Mouse (Mus musculus) telencephalon, adult 2 months (tissue): ENCODE measurements at regions not wholly inside any gene's neighbourhood (a gene's known extent, or its start where the extent isn't known, plus 50 kb on each side); places are given as distances from the start of the nearest gene placed in this dataset.

Experiments
- DNase-seq: peaks from one replicate; pipeline ENCODE4 v3.0.0-alpha.2; 2011; ENCODE audit warnings: low read depth, low spot score

DNA sequence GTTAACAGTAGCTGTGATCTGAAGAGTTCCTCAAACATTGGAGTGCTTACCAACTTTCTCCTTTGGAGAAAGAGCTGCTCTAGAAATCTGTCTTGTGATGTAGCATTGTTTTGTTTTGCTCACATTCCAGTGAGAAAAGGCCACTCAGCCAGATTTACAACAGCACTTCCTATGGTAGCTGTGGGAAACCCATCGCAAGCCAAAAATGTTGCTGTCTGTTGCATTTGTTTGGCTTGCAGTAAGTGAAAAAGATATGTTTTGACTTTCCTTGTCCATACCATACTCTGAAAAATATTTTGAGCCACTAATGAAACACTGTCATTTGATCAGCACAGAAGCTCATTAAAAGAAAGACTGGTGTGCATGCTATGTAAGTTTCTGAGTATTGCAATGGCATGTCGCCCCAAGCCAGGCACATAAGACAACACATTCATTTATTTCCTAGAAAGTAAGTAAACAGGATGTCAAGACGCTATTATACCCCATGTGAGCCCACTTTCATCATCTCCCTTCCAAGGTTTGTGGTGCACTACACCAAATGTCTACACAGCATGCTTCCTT is 66.2 kb downstream of the Car2 start:
- DNase-seq, result no peak

DNA sequence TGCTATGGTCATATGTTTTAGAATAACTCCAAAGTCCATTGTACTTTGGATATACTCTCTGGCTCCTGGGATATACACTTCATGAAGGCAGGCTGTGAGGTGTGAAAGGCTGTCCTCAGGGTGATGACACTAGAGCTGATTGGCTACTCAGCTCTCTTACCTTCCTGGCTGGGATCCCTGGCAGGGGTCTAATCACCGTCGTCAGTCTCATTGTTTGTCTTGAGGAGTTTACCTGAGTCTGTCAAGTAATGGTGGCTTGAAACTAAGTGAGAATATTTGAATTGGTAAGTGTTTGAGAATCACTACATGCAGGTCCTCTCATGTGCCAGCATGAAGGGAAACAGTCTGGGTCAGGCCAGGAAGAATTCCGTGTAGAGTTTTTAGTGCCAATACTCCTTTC is 66.9 kb downstream of the Car2 start:
- DNase-seq, result no peak

DNA sequence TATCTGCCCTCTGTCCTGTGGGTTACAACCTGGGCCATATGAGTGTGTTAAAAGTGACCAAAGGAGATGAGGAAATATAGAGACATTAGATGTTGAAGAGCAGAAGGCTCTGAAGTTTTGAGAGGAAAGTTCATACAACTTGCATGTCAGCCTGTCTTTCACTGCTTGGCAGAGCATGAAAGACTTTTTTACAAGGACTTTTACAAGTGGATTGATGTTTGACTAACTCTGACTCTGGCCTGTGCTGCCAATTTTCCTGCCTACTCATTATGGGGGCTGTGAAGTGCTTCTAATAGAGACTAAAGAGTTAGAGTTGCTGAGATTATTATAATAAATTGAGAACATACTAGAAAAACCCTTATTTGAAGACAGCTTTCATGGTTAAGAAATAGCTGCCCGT is 71.4 kb downstream of the Car2 start:
- no peak for DNase-seq

DNA sequence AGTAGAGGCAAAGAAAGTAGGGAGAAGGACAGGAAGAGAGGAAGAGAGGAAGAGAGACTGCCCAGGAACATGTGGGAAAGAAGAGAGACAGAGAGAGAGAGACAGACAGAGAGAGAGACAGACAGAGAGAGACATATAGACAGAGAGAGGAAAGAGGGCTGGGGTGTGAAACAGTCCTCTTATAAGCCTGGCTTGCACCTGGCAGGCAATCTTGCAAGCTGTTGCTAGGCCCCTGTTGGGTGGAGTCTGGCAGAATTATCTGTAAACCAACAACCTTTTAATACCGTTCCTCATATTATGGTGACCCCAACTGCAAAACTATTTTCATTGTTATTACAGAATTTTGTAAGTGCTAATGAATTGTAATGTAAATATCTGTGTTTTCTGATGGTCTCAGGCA is 72.2 kb downstream of the Car2 start:
- no peak for DNase-seq

DNA sequence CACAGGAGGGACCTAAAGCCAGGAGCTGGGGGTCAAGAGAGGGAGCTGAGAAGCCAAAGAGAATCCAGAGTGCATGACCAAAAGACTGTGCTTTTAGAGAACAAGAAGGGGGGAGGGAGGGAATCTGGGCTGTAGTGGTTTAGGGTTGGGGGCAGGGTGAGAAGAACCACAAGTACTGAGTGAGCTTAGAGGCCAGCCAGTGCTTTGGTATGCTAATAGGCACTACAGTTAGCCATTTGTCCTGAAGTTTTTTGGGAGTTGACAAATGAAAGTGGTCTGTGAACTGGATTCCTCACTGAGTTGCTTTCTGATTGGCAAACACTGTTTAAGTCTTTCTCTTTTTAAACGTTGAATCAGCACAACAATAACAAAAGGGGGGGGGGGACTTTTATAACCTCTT is 73.5 kb downstream of the Car2 start:
- no peak for DNase-seq

DNA sequence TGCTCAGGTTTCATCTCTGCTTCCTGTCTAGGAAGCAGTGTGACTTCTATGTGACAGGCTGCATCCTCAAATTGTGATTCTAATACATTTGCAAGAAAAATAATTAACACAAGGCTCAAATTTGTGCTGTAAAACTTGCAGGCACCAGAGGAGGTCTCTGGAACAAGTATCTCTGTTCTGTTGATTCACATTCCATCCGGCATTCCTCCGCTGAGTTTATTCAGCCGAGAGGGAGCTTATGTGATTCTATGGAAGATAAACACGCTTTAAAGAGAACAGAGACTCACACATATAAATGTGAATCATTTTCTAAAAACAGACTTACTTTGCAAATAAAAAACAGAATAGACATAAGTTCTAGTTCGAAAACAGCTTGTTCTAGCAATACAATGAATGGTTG is 78.7 kb downstream of the Car2 start:
- DNase-seq, result no peak

DNA sequence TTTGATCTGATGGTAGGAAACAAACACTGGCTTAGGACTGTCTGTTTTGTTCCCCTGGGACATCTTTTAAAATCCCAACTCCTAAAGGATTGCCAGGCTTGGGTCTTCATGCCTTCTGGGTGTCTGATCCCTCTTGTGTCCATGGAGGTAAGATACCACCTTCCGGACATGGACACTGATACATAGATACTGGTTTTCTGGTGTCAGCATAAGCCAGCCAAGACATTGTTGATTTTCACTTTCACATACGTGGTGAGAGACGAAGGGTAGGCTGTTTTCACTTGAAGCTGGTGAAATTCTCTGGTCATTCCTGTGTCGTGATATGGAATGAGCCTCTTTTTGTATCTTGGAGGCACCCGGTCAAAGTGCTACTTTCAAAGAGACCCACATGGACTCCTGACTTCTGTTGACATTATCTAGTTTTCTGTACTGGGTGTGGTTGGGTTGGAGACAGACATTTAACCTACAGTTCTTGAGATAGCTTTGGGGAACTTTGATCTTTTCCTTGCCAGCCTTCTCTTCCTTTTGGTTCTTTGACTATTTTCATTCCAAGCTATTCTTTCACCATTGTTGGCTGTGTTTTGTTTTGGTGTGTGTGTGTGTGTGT is 79.5 kb downstream of the Car2 start:
- DNase-seq, result no peak

DNA sequence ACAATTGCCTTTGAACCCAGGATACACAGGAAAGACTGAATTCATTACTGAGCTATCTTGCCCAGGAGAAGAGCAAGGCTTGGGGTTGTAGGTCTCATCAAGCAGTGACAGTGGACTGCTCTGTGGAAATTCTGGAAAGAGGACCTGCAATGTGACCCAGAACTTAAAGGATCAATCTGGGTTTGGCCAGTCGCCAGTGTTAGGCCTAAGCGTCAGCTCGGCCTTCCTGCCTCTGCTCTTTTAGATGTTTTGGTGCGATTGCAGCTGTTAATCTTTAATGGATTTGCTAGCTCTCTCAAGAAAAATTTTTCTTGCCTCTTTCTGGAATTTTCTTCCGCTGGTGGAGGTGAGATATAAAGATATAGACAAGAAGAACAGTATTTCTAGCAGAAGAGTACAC is 81.2 kb downstream of the Car2 start:
- no peak for DNase-seq

DNA sequence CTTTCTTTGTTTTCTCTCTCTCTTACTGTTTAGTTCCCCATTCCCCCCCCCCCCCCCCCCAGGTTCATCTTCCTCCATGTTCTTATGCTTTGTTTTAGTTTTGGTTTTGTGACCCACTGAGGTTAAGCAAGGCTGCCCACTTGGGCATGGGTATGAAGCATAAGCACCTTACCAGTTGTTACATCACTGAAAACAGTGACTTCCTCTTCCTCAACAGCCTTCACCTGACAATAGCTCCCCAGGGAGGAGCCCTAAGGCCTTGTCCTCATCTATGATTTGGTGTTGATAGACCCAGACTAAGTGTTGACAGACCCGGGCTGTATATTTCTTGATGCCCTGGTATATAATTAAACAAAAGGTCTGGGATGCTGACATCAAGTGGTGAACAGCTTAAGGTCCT is 82.3 kb downstream of the Car2 start:
- DNase-seq, result no peak

DNA sequence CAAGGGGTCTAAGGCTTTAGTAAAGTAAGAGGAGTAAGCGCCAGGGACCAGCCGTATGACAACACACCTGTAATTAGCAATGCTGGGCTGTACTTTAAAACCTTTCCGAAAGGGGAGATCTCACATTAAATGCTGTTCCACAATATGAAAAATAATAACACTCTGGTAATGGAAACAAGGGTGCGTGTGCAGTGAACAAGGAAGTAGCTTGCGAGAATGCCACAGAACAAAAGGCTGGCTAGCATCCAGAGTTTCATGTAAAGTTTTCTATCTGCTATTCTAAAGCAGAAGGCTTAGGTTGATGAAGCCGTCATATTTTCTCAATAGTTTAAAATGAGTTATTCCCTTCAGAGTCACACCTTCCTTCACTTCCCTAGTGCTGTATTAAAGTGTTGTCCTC is 83.6 kb downstream of the Car2 start:
- DNase-seq, result no peak

DNA sequence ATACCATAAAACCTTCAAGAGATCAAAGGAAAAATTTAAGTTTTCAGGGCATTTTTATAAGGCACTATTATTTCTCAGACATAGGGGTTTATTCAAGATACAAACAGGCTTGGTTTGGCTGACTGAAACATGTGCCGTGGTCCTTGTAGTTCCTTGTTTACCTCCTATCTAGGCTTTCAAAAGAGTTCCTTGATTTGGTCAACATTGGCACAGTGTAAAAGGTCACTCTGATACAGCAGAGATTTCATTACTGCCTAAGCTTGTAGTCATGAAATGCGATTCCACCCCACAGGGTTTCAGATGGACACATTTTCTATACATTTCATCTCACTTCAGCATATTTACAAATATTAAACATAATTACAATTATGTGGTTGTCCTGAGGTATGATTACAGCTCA is 85.6 kb downstream of the Car2 start:
- no peak for DNase-seq

DNA sequence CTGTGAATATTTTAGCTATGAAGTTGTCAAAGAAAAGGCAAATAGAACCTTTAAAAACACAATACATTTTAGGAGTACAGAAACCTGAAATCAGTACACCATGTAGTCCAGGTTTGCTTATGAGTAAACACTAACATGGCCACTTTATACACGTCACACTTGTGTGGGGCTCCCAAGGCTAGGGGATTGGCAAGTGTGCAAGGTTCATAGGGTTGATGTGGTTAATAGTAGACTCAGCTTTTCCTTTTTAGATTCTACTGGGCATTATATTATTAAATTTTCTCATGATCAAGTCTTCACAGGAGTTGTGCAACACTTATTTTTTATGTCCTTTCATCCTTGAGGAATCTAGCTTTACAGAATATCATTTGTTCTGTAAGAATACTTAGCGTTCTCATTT is 88.7 kb downstream of the Car2 start:
- DNase-seq, result no peak

DNA sequence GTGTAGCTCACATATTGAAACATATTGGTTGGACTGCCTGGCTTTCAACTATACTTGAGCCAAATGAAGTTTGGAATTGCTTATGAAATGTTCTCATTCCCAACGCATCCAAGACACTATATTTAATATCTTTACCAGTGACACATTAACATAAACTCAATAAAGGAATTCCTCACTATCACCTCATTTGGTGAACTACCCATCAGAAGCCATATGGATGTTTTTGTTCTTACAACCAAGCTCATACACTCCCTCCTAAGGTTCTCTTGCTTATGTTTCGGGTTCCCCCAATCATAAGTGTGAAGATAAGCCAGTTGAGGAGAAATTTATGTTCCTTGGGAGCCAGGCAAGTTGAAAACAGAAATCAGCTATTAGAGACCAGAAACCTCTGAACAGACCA is 89.1 kb downstream of the Car2 start:
- DNase-seq, result no peak

DNA sequence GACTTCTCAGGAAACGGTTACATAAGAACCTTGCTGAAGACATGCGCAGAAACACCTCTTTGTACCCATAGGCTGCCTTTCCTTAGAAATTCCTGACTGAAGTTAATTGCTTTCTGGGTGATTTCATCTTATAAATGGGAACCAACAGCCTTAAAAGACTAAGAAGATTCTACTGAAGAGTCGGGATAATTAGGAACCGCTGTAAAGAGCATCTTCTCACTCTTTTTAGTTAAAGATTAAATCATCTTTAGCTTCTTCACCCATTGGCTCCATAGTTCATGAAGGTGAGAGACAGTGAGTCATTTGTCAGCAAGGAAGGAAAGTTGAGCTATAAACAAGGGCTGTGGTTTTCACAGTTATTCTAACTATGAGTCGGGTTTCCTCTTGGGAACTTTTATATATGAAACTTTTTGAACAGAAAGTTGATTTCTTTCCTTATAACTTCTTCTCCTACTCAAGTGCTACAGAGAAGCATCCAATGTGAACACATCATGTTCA is 93.1 kb downstream of the Car2 start:
- no peak for DNase-seq

DNA sequence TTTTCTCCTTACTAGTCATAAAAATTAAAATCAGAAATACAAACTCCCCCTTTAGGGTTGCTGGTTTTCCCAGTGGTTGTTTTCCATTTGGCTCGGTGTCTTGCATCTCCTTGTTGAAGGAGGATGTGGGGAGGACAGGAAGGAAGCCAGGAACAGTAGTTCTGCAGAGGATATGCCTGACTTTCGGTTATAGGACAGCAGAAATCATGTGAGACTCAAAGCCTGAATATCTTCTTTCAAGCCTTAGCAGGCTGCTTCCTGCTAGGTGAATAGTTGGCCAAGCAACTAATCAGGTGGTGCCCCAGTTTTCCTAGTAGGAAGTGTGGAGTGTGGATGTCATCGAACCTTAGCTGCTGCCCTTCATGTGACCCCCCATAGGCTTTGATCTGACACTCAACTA is 103.6 kb downstream of the Car2 start:
- DNase-seq, result no peak

DNA sequence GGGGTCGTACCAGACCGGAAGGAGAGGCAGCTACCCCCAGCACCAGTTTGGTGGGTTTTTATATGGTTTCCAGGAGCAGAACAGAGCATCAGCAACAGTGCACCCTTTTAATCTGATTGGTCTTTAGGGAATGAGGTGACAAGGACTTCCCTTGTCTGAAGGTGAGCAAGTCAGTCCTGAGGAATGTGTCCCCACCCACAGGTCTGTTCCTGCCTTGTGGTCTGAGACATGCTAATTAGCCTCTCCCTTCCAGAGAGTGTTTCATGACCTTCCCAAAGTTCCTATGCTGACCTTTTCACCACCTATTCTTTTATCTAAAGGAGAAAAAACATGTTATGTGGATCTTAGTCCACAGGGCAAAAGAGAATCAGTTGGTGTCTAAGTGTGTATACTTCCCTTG is 107.9 kb downstream of the Car2 start:
- no peak for DNase-seq

DNA sequence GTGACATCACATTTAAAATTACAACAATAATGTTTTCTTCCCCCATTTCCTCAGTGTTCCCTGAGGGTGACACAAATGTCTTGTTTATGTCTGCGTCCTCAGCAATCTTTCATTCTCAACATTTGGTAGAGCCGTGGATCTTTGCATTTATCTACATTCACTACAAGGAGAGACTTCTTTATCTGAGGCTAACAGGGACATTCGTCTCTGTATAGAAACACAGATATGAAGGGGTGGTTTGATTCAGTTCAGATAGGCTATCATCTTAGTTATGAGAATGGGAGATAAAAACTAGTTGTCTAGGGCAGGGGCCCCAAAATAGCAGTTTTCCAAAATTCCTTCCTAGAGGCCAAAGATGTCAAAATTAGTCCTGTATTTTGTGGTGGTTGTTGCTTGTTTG is 111.2 kb downstream of the Car2 start:
- DNase-seq, result no peak

DNA sequence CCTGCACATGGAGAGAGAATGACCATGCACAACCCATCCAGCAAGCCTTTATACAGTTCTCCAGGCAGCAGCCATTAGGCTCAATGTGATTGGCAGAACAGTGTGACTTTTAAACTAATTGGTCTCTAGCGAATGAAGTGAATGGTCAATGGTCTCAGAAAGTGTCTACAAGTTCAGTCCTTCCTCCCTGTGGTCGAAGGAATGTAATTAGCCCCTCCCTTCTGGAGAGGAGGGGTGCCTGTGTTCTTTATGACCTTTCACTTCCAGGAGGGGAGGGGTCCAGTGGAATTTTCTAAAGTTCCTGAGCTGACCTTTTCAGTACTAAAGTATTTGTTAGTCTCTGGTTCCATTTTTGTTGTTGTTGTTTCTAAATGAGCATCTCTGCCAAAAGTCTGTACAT is 112.4 kb downstream of the Car2 start:
- no peak for DNase-seq

DNA sequence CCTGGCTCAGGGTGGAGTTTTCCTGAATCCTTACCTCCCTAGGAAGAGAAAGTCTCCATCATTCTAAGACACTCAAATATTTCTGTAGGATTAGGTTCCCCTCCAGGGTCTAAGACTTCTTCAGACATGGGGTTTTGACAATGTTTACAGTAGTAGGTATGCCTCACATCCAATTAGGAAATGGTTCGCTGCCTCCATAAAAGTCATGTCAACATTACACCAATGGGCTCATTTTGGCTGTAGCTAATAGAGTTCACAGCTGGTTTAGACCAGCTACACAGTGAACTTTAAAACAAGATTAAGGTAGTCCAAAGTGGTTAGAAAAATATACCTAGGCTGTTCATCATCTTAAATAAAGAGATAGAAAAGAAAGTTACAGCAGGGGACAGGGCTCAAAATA is 113.3 kb downstream of the Car2 start:
- DNase-seq, result no peak

DNA sequence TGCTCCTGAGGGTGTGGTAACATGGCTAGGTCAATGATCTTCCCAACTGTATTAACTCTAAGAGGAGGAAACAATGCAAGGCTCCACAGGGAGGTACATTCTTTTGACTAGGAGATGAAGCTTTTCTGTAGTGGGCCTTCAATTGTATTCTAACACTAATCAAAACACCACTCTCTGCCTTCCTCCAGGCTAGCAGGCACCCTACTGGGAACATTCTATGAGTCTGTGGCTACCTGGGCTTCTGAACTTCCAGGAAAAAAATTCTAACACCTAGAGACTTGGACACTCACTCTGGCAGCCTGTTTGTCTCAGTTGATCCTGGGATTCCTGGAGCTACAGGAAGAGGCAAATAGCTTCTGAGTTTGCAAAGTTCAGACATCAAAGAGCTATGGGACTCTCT is 113.8 kb downstream of the Car2 start:
- DNase-seq, result no peak

DNA sequence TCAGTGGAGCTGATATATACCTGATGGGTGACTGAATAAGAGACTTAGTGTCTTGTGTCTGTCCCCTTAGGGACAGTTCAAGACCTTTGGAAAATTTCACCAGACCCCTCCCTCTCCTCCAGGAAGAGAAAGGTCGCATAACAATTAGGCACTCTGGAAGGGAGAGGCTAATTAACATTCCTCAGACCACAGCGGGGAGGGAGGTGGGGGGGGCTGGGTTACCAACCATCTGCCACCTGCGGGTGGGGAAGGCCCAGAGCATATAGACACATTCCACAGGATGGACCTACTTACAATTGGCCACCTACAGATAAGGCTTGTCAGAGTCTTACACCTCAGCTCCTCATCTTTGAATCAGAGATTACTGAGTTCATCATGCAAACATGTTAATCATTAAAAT is 114.6 kb downstream of the Car2 start:
- no peak for DNase-seq

DNA sequence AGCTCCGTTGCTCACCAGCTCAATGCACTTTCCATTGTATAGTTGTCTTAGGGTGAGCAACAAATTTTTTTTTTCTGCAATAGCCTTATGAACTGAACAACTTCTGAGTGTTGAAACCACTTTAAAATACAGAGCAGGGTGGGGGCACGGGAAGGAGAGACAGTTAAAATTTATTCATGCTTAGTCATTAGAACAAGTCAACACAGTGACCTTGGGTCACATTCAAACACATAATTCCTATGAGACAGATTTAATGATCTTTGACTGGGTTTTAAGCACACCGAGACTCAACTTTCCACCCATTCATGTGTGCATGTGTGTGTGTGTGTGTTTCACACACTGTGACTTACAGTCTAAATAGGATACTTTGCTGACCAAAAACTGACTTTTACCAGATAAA is 121.7 kb downstream of the Car2 start:
- no peak for DNase-seq

DNA sequence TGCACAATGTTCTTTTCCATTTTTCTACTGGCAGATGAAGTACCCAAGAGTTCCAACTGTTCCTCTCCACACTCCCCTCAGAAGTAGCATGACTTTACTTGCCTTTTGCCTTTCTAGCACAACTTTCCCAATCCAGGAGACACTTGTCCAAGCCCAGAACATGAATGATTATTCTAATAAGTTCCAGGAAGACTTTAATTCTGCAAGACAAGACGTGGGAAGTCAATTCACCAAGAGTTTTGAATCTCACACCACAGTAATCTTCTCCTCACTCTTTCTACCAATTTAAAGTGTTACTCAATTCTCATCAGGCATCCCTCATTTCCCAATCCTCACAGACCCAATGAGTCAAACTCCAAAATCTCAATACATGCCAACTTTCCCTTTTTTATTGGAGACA is 122.4 kb downstream of the Car2 start:
- DNase-seq, result no peak

DNA sequence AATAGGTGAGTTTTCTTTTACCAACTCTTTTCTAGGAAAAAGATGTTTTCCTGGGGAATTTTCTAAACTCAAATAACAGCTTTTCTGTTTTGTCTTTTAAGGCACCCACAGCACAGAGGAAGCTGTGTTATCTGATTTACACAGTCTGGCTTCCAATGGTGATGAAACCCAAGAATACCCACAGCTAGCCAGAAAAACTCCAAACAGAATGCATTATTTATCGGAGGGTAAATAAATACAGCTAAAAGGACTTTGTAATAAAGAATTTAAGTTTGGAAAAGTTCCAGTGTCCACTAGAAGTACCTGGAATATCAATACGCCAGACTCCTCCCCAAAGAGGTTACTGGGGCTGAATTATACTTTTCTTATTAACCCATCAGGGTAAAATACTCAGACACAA is 123.7 kb downstream of the Car2 start:
- DNase-seq, result no peak
